Mouse (Mus musculus): ENCODE measurements around the gene Cmah. TPM values are rescaled to one million over a fixed set of nuclear protein-coding genes. Genes with fewer than 3 reads are reported as not detected.
A peak's percentile ranks its signal among the peaks of the same experiment; 100 is the strongest.

The Cmah gene
- polyA plus RNA-seq, 1 experiment = 11.1 TPM

DNA sequence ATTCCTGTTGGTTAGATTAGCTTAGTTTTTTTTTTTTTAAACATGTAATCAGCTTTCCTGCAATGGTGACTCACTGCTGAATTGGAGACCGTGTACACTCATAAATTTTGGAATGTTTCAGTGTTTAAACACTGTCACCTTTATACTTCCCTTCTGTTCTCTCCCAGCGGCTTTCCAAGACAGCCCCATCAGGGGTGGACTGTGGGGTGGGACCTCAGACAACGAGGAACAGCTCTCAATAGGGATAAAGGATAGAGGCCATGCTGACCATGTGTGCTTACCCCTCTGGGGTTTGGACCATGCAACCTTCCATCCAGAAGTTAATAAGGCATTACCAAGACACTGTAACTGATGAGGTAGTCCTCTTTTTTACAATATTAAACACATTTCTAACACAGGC is 5.3 kb downstream of the Cmah start:
- Histone ChIP-seq H3K4me3 (replicated peaks; ENCODE audit: control insufficient read depth, low read depth, low read length) (no peak overlapping the region), H3K27ac (ENCODE audit: control insufficient read depth, insufficient read depth, low read depth, low read length, poor library complexity) (no peak overlapping the region), H3K4me1 (ENCODE audit: control insufficient read depth, insufficient read depth, low read length) (no peaks in the 10 kb centered on the region; the same call in 1 of the 2 replicates)
- WGBS = 63% methylated on average over 3 of the region's 3 CpGs
- TF ChIP-seq CTCF (IDR thresholded peaks at IDR 0.05; ENCODE audit: control insufficient read depth, insufficient read depth, low read length) = no peak
- no peak for TF ChIP-seq POLR2A (IDR thresholded peaks at IDR 0.05; ENCODE audit: borderline replicate concordance, control insufficient read depth, low read depth, low read length)

DNA sequence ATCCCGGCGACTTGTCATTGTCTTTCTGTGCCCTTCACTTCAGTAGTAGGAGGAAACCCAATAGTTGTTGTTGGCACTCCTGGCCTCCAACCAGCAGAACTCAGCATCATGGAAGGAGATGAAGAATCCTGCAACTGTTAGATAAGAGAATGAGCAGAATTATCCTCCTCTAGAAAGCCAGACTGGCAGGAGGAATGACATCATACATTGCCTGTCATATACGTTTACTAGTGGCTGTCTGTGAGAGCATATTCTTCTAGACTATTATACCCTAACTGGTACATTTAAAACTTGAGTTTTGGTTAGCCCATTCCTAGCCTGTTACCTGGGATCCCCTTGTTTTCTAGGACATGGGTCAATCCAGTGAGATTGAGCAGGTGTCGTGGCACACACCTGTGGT is 9.6 kb downstream of the Cmah start:
- H3K4me3 ChIP-seq (replicated peaks; ENCODE audit: control insufficient read depth, low read depth, low read length) = no peak overlapping the region
- TF ChIP-seq POLR2A (IDR thresholded peaks at IDR 0.05; ENCODE audit: borderline replicate concordance, control insufficient read depth, low read depth, low read length) (no peak), CTCF (IDR thresholded peaks at IDR 0.05; ENCODE audit: control insufficient read depth, insufficient read depth, low read length) (no peak)
- H3K4me1 ChIP-seq (ENCODE audit: control insufficient read depth, insufficient read depth, low read length) = peaks cover 3% of the 10 kb centered on the region; the same call in 1 of the 2 replicates
- H3K27ac ChIP-seq (ENCODE audit: control insufficient read depth, insufficient read depth, low read depth, low read length, poor library complexity) = no peak overlapping the region
- WGBS = 64% methylated on average over 4 of the region's 4 CpGs

DNA sequence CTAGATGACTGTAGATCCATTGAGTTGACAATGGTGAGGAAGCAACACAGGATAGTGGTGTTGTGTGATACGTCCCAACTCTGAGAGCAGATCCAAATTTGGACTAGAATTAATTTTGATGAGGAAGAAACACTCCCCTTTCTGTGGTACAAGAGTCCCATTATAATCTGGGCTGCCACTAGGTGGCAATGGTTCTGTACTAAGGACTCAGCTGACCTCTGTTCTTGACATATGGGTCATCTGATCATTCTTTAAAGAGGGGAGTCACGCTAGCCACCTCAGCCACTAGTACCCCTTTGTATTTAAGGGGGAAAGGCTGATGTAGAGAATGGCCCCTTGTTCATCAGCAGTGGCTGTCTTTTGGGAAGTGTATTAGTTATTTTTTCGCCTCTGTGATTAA is 10.7 kb downstream of the Cmah start:
- no peak for TF ChIP-seq POLR2A (IDR thresholded peaks at IDR 0.05; ENCODE audit: borderline replicate concordance, control insufficient read depth, low read depth, low read length)
- no peak for TF ChIP-seq CTCF (IDR thresholded peaks at IDR 0.05; ENCODE audit: control insufficient read depth, insufficient read depth, low read length)
- peaks cover 3% of the 10 kb centered on the region; the same call in 1 of the 2 replicates for H3K4me1 ChIP-seq (ENCODE audit: control insufficient read depth, insufficient read depth, low read length)
- 9% methylated on average over 3 of the region's 3 CpGs for WGBS
- peak overlapping the region; percentile 2; the same call in 1 of the 2 replicates for H3K27ac ChIP-seq (ENCODE audit: control insufficient read depth, insufficient read depth, low read depth, low read length, poor library complexity)
- no peak overlapping the region for H3K4me3 ChIP-seq (replicated peaks; ENCODE audit: control insufficient read depth, low read depth, low read length)

DNA sequence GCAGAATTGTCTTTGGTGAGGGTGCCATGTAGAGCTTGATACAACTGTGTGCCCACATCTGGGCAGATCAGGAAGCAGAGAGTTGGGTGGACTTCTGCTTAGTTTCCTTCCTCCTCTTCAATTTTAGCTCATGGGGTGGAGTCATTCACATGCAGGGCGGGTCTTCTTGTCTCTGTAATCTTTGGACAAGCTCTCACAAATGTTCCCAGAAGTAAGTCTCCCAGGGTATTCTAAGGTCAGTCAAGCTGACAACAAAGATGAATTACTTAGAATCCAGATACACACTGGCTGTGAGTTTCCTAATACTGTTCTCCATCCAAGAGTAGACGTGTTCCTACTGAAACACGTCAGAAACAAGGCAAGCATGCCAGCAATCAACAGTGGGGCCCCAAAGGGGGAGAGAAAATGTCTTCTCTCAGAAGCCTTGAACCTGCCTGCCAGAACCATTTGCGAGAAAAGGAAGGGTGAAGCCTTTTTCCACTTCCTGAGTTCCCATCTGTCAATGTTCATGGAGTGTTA is 11.2 kb downstream of the Cmah start:
- TF ChIP-seq CTCF (IDR thresholded peaks at IDR 0.05; ENCODE audit: control insufficient read depth, insufficient read depth, low read length) = no peak
- no peak for TF ChIP-seq POLR2A (IDR thresholded peaks at IDR 0.05; ENCODE audit: borderline replicate concordance, control insufficient read depth, low read depth, low read length)
- WGBS = 7% methylated on average over 4 of the region's 4 CpGs
- H3K4me1 ChIP-seq (ENCODE audit: control insufficient read depth, insufficient read depth, low read length) = peaks cover 3% of the 10 kb centered on the region; the same call in 1 of the 2 replicates
- H3K4me3 ChIP-seq (replicated peaks; ENCODE audit: control insufficient read depth, low read depth, low read length) = no peak overlapping the region
- peak overlapping the region; percentile 64 for H3K27ac ChIP-seq (ENCODE audit: control insufficient read depth, insufficient read depth, low read depth, low read length, poor library complexity)

DNA sequence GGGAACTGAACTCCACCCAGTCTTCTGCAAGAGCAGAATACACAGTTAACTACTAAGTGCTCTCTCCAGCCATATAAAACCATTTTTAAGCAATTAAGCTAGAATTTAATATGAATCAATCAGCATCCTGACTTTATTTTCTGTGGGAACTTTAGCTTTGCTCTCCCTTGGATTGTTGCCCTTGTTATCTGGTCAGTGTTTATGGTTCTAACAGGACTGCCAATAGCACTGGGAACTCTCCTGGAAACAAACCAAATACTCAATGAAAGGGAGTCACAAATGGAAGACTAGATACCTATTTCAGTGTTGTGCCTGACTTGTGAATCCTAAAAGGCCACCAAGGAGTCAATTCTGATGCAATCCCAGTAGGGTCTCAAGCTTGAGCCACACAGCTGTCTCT is 12.7 kb downstream of the Cmah start:
- no peak for TF ChIP-seq POLR2A (IDR thresholded peaks at IDR 0.05; ENCODE audit: borderline replicate concordance, control insufficient read depth, low read depth, low read length)
- TF ChIP-seq CTCF (IDR thresholded peaks at IDR 0.05; ENCODE audit: control insufficient read depth, insufficient read depth, low read length) = no peak
- Histone ChIP-seq H3K4me1 (ENCODE audit: control insufficient read depth, insufficient read depth, low read length) (peaks cover 3% of the 10 kb centered on the region; the same call in 1 of the 2 replicates), H3K27ac (ENCODE audit: control insufficient read depth, insufficient read depth, low read depth, low read length, poor library complexity) (no peak overlapping the region), H3K4me3 (replicated peaks; ENCODE audit: control insufficient read depth, low read depth, low read length) (no peak overlapping the region)

DNA sequence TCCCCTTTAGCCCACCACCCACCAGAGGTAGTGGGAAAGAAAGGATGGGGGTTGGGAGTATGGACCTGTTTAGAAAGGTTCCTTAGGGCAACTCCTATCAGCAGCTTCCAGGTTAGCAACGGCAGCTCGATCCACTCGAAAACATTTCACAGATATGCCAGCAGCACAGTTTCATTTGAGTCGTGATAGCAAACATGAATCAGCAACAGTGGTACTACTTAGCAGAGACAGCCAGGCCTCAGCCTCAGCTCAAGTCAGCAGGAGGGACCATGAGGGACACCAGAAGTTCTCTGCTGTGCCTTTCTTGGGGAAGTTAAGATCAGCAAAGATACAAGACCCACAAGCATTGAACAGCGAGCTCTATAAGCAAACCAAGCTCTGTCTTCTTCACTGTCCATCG is 13.3 kb downstream of the Cmah start:
- H3K27ac ChIP-seq (ENCODE audit: control insufficient read depth, insufficient read depth, low read depth, low read length, poor library complexity) = no peak overlapping the region
- TF ChIP-seq CTCF (IDR thresholded peaks at IDR 0.05; ENCODE audit: control insufficient read depth, insufficient read depth, low read length) (no peak), POLR2A (IDR thresholded peaks at IDR 0.05; ENCODE audit: borderline replicate concordance, control insufficient read depth, low read depth, low read length) (no peak)
- no peak overlapping the region for H3K4me3 ChIP-seq (replicated peaks; ENCODE audit: control insufficient read depth, low read depth, low read length)
- peaks cover 3% of the 10 kb centered on the region; the same call in 1 of the 2 replicates for H3K4me1 ChIP-seq (ENCODE audit: control insufficient read depth, insufficient read depth, low read length)
- WGBS = 67% methylated on average over 6 of the region's 6 CpGs

DNA sequence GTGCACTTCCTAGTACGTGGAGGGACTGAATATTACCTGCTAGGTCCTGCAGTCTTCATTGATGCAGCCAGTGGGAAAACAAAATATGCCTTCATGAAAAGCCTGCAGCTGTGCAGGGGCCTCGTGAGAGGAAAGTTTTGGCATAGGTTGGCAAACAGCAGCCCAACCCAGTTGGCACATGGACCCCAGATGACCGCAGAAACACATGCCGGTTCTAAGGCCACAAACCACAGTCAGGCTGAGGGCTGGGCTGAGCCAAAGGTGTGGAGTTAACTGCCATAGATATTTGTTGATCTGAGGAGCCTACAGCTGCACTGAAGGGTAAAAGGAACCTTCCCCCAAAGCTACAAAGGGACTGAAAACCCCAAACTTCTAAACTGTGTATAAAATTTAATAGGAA is 14.9 kb downstream of the Cmah start:
- TF ChIP-seq CTCF (IDR thresholded peaks at IDR 0.05; ENCODE audit: control insufficient read depth, insufficient read depth, low read length) (no peak), POLR2A (IDR thresholded peaks at IDR 0.05; ENCODE audit: borderline replicate concordance, control insufficient read depth, low read depth, low read length) (no peak)
- WGBS = 9% methylated on average over 4 of the region's 4 CpGs
- Histone ChIP-seq H3K4me1 (ENCODE audit: control insufficient read depth, insufficient read depth, low read length) (peaks cover 3% of the 10 kb centered on the region; the same call in 1 of the 2 replicates), H3K4me3 (replicated peaks; ENCODE audit: control insufficient read depth, low read depth, low read length) (no peak overlapping the region), H3K27ac (ENCODE audit: control insufficient read depth, insufficient read depth, low read depth, low read length, poor library complexity) (peak overlapping the region; percentile 3)

DNA sequence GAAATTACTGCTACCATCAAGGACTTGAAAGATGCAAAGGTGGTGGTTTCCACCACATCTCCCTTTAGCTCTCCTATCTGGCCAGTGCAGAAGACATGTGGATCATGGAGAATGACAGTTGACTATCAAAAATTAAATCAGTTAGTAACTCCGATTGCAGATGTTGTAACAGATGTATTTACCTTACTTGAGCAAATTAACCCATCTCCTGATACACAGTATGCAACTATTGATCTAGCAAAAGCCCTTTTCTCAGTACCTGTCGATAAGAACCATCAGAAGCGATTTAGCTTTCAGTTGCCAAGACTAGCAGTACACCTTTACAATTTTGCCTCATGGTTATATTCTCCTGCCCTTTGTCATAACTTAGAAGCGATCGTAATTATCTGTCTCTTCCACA is 25.8 kb downstream of the Cmah start:
- Histone ChIP-seq H3K4me3 (replicated peaks; ENCODE audit: control insufficient read depth, low read depth, low read length) (no peak overlapping the region), H3K27ac (ENCODE audit: control insufficient read depth, insufficient read depth, low read depth, low read length, poor library complexity) (no peak overlapping the region), H3K4me1 (ENCODE audit: control insufficient read depth, insufficient read depth, low read length) (no peaks in the 10 kb centered on the region)
- 85% methylated on average over 5 of the region's 5 CpGs for WGBS
- TF ChIP-seq POLR2A (IDR thresholded peaks at IDR 0.05; ENCODE audit: borderline replicate concordance, control insufficient read depth, low read depth, low read length) (no peak), CTCF (IDR thresholded peaks at IDR 0.05; ENCODE audit: control insufficient read depth, insufficient read depth, low read length) (no peak)

DNA sequence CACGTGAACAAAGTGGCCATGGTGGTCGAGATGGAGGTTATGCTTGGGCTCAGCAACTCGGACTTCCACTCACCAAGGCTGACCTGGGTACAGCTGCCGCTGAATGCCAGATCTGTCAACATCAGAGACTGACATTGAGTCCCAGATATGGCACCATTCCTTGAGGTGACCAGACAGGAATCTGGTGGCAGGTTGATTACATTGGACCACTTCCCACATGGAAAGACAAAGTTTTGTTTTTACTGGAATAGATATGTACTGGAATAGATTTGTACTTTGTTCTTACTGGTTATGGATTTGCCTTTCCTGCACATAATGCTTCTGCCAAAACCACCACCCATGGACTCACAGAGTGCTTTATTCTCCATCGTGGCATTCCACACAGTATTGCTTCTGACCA is 27.5 kb downstream of the Cmah start:
- Histone ChIP-seq H3K27ac (ENCODE audit: control insufficient read depth, insufficient read depth, low read depth, low read length, poor library complexity) (no peak overlapping the region), H3K4me1 (ENCODE audit: control insufficient read depth, insufficient read depth, low read length) (no peaks in the 10 kb centered on the region), H3K4me3 (replicated peaks; ENCODE audit: control insufficient read depth, low read depth, low read length) (no peak overlapping the region)
- whole genome bisulfite sequencing = 87% methylated on average over 5 of the region's 5 CpGs
- TF ChIP-seq POLR2A (IDR thresholded peaks at IDR 0.05; ENCODE audit: borderline replicate concordance, control insufficient read depth, low read depth, low read length) (no peak), CTCF (IDR thresholded peaks at IDR 0.05; ENCODE audit: control insufficient read depth, insufficient read depth, low read length) (no peak)
